Mouse (Mus musculus) limb, embryonic 11.5 days (tissue): ENCODE data around the gene Cyp2a5. TPM values are rescaled to one million over a fixed set of nuclear protein-coding genes. Genes with fewer than 3 reads are reported as not detected.
"Not testable (repeated sequence)": the region's sequence is repeated elsewhere in the genome, so short reads cannot be mapped to it uniquely, and the experiment has no call there.

ENCODE experiments used
- ATAC-seq: fragments of 200-750 bp; cut with Nextera tagmentation; 2 replicates; pipeline ENCODE4 v1.8.0; 2017; ENCODE audit warnings: low read depth; ENCODE audit not compliant: insufficient number of reproducible peaks, low FRiP score, low TSS enrichment
- DNase-seq: peaks from one replicate; pipeline ENCODE4 v3.0.0-alpha.2; 2015; ENCODE audit warnings: low spot score
- H3K27ac ChIP-seq: fragments of 300-500 bp; sonication (generic); replicated peaks from 2 replicates; pipeline ENCODE4 v1.5.1; 2014; ENCODE audit warnings: low read depth, mild to moderate bottlenecking, low read length
- H3K27me3 ChIP-seq: fragments of 300-500 bp; sonication (generic); 2 replicates; pipeline ENCODE4 v1.6.1; 2014; ENCODE audit warnings: mild to moderate bottlenecking, low read length, mixed read lengths; ENCODE audit not compliant: control insufficient read depth, insufficient read depth
- H3K36me3 ChIP-seq: fragments of 300-500 bp; sonication (generic); 2 replicates; pipeline ENCODE4 v1.6.1; 2014; ENCODE audit warnings: mild to moderate bottlenecking, low read length, moderate library complexity, mixed read lengths; ENCODE audit not compliant: control insufficient read depth, insufficient read depth
- H3K4me1 ChIP-seq: fragments of 300-500 bp; sonication (generic); 2 replicates; pipeline ENCODE4 v1.6.1; 2014; ENCODE audit warnings: low read length, mixed read lengths; ENCODE audit not compliant: control insufficient read depth, insufficient read depth
- H3K4me2 ChIP-seq: fragments of 300-500 bp; sonication (generic); 2 replicates; pipeline ENCODE4 v1.6.1; 2014; ENCODE audit warnings: low read depth, mild to moderate bottlenecking, moderate library complexity; ENCODE audit not compliant: severe bottlenecking
- H3K4me3 ChIP-seq: fragments of 300-500 bp; sonication (generic); 2 replicates; pipeline ENCODE4 v1.5.1; 2014; ENCODE audit warnings: low read depth, low read length
- H3K9ac ChIP-seq: fragments of 300-500 bp; sonication (generic); 2 replicates; pipeline ENCODE4 v1.6.1; 2014; ENCODE audit warnings: mild to moderate bottlenecking, low read length
- H3K9me3 ChIP-seq: fragments of 300-500 bp; sonication (generic); 2 replicates; pipeline ENCODE4 v1.6.1; 2016; ENCODE audit warnings: low read length; ENCODE audit not compliant: control insufficient read depth
- WGBS: fragments of 180-500 bp; shearing (Covaris S2); extraction: QIAGEN DNeasy Blood & Tissue Kit; methylation state at CpG from one replicate; pipeline ENCODE4 v1.1.7; 2014; 5-methylcytosine and 5-hydroxymethylcytosine counted together
- polyA plus RNA-seq: library from polyadenylated mRNA; unstranded; fragments of >200 nt; fragmentation: Nextera tagmentation; extraction: Ambion mirVana; gene quantifications from 2 replicates; pipeline ENCODE4 v1.2.1, GENCODE M21; 2014

Cyp2a5 gene
- polyA plus RNA-seq, 1 experiment from 2014 or later, result not detected

- not testable (repeated sequence) for H3K9ac ChIP-seq, H3K27me3 ChIP-seq, H3K4me2 ChIP-seq, H3K27ac ChIP-seq, ATAC-seq, H3K9me3 ChIP-seq, H3K36me3 ChIP-seq, H3K4me1 ChIP-seq, H3K4me3 ChIP-seq, DNase-seq
Observed at GRCm38 (mm10) chr7:26850063-26850462, 15.0 kb downstream of the Cyp2a5 start.

- not testable (repeated sequence) for H3K4me2 ChIP-seq, H3K27me3 ChIP-seq, H3K27ac ChIP-seq, H3K36me3 ChIP-seq, H3K9ac ChIP-seq, H3K4me3 ChIP-seq, H3K9me3 ChIP-seq, DNase-seq, H3K4me1 ChIP-seq, ATAC-seq
Observed at GRCm38 (mm10) chr7:26878581-26878980, 43.5 kb downstream of the Cyp2a5 start.

GRCm38 (mm10) chr7:26880600-26880999 lies 45.5 kb downstream of the Cyp2a5 start:
- H3K9me3 ChIP-seq, H3K4me2 ChIP-seq, ATAC-seq, DNase-seq, H3K36me3 ChIP-seq, H3K4me1 ChIP-seq, H3K4me3 ChIP-seq, H3K27ac ChIP-seq, H3K9ac ChIP-seq, H3K27me3 ChIP-seq: not testable (repeated sequence)
- 83% methylated on average over 2 of the region's 3 CpGs for WGBS

Other genes starting within 250 kb of the Cyp2a5 start
- not detected in 2 replicates for gene Vmn1r185, start 216.8 kb upstream of the Cyp2a5 start, polyA plus RNA-seq
- not detected in 2 replicates for gene Cyp2b23, start 148.9 kb upstream of the Cyp2a5 start, polyA plus RNA-seq
- gene Cyp2b19, start 78.2 kb upstream of the Cyp2a5 start, polyA plus RNA-seq, result not detected in 2 replicates
- gene Cyp2g1, start 26.4 kb upstream of the Cyp2a5 start, polyA plus RNA-seq, result not detected in 2 replicates
- not detected in 2 replicates for gene Cyp2a22, start 104.1 kb downstream of the Cyp2a5 start, polyA plus RNA-seq
- gene Cyp2a12, start 193.8 kb downstream of the Cyp2a5 start, polyA plus RNA-seq, result not detected in 2 replicates